Mouse (Mus musculus) gastrocnemius, postnatal 25 days (tissue): ENCODE measurements around the gene Eno3. TPM values are rescaled to one million over a fixed set of nuclear protein-coding genes. Genes with fewer than 3 reads are reported as not detected.

ENCODE experiments used
- DNase-seq: peaks from one replicate; pipeline ENCODE4 v3.0.0; 2022
- total RNA-seq, 2 experiments: library from RNA; stranded (reverse); gene quantifications; 1 replicate in 1 of 2; 2 replicates in 1 of 2; pipeline ENCODE4 v1.2.3; 2021

The Eno3 gene
- total RNA-seq, 2 experiments from 2014 or later = 7,828 to 7,878 TPM

GRCm38 (mm10) chr11:70656456-70656927 is 510 bp upstream of the Eno3 start:
- peak; percentile 86 for DNase-seq

- peak; percentile 57 for DNase-seq
Measured at GRCm38 (mm10) chr11:70657573-70657972, 571 bp downstream of the Eno3 start.

GRCm38 (mm10) chr11:70657991-70658390 is 989 bp downstream of the Eno3 start:
- DNase-seq = no peak

- no peak for DNase-seq
Measured at GRCm38 (mm10) chr11:70658521-70658920, 1.5 kb downstream of the Eno3 start.

GRCm38 (mm10) chr11:70658942-70659341 is 1.9 kb downstream of the Eno3 start:
- no peak for DNase-seq

GRCm38 (mm10) chr11:70660571-70660970 is 3.6 kb downstream of the Eno3 start:
- DNase-seq = no peak

- DNase-seq = no peak
Measured at GRCm38 (mm10) chr11:70663101-70663500, 6.1 kb downstream of the Eno3 start.

GRCm38 (mm10) chr11:70663957-70664356 is 7.0 kb downstream of the Eno3 start:
- peak; percentile 64 for DNase-seq

- no peak for DNase-seq
Measured at GRCm38 (mm10) chr11:70664741-70665140, 7.7 kb downstream of the Eno3 start.

- DNase-seq = no peak
Measured at GRCm38 (mm10) chr11:70666687-70667086, 9.7 kb downstream of the Eno3 start.

GRCm38 (mm10) chr11:70667271-70668150 is 10.5 kb downstream of the Eno3 start:
- no peak for DNase-seq

- peak; percentile 84 for DNase-seq
Measured at GRCm38 (mm10) chr11:70668335-70668770, 11.4 kb downstream of the Eno3 start.

GRCm38 (mm10) chr11:70668771-70669505 is 11.9 kb downstream of the Eno3 start, which contains the start of gene Spag7:
Gene Spag7, minus strand, starts transcription at chr11:70669416.
- DNase-seq = peak; percentile 98

- peak; percentile 74 for DNase-seq
Measured at GRCm38 (mm10) chr11:70669582-70670345, 12.8 kb downstream of the Eno3 start.

GRCm38 (mm10) chr11:70670483-70670882 is 13.5 kb downstream of the Eno3 start:
- no peak for DNase-seq

GRCm38 (mm10) chr11:70671333-70672047 is 14.5 kb downstream of the Eno3 start:
- DNase-seq = no peak

GRCm38 (mm10) chr11:70674014-70674413 is 17.0 kb downstream of the Eno3 start:
- DNase-seq = no peak

- no peak for DNase-seq
Measured at GRCm38 (mm10) chr11:70674501-70674900, 17.5 kb downstream of the Eno3 start.

- no peak for DNase-seq
Measured at GRCm38 (mm10) chr11:70678092-70678491, 21.1 kb downstream of the Eno3 start.

GRCm38 (mm10) chr11:70678576-70678975 is 21.6 kb downstream of the Eno3 start:
- no peak for DNase-seq

- no peak for DNase-seq
Measured at GRCm38 (mm10) chr11:70679361-70679760, 22.4 kb downstream of the Eno3 start.
